Mouse (Mus musculus) forebrain, embryonic 14.5 days (tissue): Measurements from ENCODE around the gene Clstn3. TPM values are rescaled to one million over a fixed set of nuclear protein-coding genes. Genes with fewer than 3 reads are reported as not detected.
"Not testable (repeated sequence)": the region's sequence is repeated elsewhere in the genome, so short reads cannot be mapped to it uniquely, and the experiment has no call there.

ENCODE experiments used
- ATAC-seq: fragments of 200-750 bp; cut with Nextera tagmentation; 2 replicates; pipeline ENCODE4 v1.8.0; 2017; ENCODE audit warnings: mild to moderate bottlenecking, moderate library complexity
- DNase-seq: peaks from one replicate; pipeline ENCODE4 v3.0.0-alpha.2; 2015; ENCODE audit warnings: low spot score
- H3K27ac ChIP-seq: fragments of 300-500 bp; sonication (generic); 2 replicates; pipeline ENCODE4 v1.5.1; 2014; ENCODE audit warnings: low read depth, mild to moderate bottlenecking, control low read depth, low read length, moderate library complexity
- H3K27me3 ChIP-seq: fragments of 300-500 bp; sonication (generic); replicated peaks from 2 replicates; pipeline ENCODE4 v1.6.1; 2014; ENCODE audit warnings: low read length, control low read depth, mixed read lengths; ENCODE audit not compliant: control insufficient read depth, insufficient read depth
- H3K36me3 ChIP-seq: fragments of 300-500 bp; sonication (generic); 2 replicates; pipeline ENCODE4 v1.6.1; 2014; ENCODE audit warnings: low read length, control low read depth; ENCODE audit not compliant: control insufficient read depth, insufficient read depth
- H3K4me1 ChIP-seq: fragments of 300-500 bp; sonication (generic); 2 replicates; pipeline ENCODE4 v1.6.1; 2014; ENCODE audit warnings: antibody characterized with exemption, low read length, control low read depth; ENCODE audit not compliant: control insufficient read depth, insufficient read depth
- H3K4me2 ChIP-seq: fragments of 300-500 bp; sonication (generic); 2 replicates; pipeline ENCODE4 v1.6.1; 2014; ENCODE audit warnings: mild to moderate bottlenecking, control low read depth, low read length
- H3K4me3 ChIP-seq: fragments of 300-500 bp; sonication (generic); 2 replicates; pipeline ENCODE4 v1.5.1; 2014; ENCODE audit warnings: low read depth, low read length, control low read depth
- H3K9ac ChIP-seq: fragments of 300-500 bp; sonication (generic); 2 replicates; pipeline ENCODE4 v1.6.1; 2014; ENCODE audit warnings: mild to moderate bottlenecking, low read length, control low read depth, moderate library complexity
- H3K9me3 ChIP-seq: fragments of 300-500 bp; sonication (generic); replicated peaks from 2 replicates; pipeline ENCODE4 v1.6.1; 2016; ENCODE audit warnings: low read length, control low read depth, mixed read lengths; ENCODE audit not compliant: control insufficient read depth
- WGBS: fragments of 180-500 bp; shearing (Covaris S2); extraction: QIAGEN DNeasy Blood & Tissue Kit; methylation state at CpG from one replicate; pipeline ENCODE4 v1.1.7; 2014; 5-methylcytosine and 5-hydroxymethylcytosine counted together
- polyA plus RNA-seq: library from polyadenylated mRNA; unstranded; fragments of >200 nt; fragmentation: Nextera tagmentation; extraction: Ambion mirVana; gene quantifications from 2 replicates; pipeline ENCODE4 v1.2.1, GENCODE M21; 2014

Clstn3 gene
- polyA plus RNA-seq, 1 experiment from 2014 or later, result 34.1 TPM

DNA sequence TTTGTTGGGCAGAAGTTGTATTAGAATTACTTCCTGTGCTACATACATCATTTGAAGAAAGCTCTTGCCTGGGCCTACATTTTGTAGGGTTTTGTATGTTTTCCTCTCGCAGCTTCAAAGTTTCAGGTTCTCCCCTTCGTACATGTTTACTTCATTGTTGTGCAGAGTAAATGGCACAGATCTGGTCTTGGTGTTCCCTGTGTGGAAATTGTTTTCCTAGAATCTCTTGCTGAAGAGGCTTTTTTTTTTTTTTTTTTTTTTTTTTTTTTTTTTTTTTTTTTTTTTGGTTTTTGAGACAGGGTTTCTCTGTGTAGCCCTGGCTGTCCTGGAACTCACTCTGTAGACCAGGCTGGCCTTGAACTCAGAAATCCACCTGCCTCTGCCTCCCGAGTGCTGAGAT, 69.6 kb downstream of the Clstn3 start:
- H3K4me2 ChIP-seq, H3K9me3 ChIP-seq, H3K27me3 ChIP-seq, DNase-seq, H3K9ac ChIP-seq, H3K4me1 ChIP-seq, H3K27ac ChIP-seq, ATAC-seq, H3K4me3 ChIP-seq: not testable (repeated sequence)
- H3K36me3 ChIP-seq, result peaks cover 40% of the 10 kb centered on the region
- WGBS, result 96% methylated on average over 3 of the region's 3 CpGs

Other genes with a start within 250 kb of the Clstn3 start
- not detected in 2 replicates for gene Vmn2r27, start 232.9 kb downstream of the Clstn3 start, polyA plus RNA-seq
- gene Cd163, start 160.1 kb downstream of the Clstn3 start, polyA plus RNA-seq, result 0.08 and 0.37 TPM in 2 replicates
- gene Pex5, start 49.7 kb downstream of the Clstn3 start, polyA plus RNA-seq, result 55.9 and 63.2 TPM in 2 replicates
- gene C1rl, start 28.3 kb upstream of the Clstn3 start, polyA plus RNA-seq, result 0.17 and 0.27 TPM in 2 replicates
- gene C1ra, start 47.6 kb upstream of the Clstn3 start, polyA plus RNA-seq, result 0.19 and 0.24 TPM in 2 replicates
- 0.39 and 0.70 TPM in 2 replicates for gene C1s1, start 77.6 kb upstream of the Clstn3 start, polyA plus RNA-seq
- not detected in 2 replicates for gene C1rb, start 105.5 kb upstream of the Clstn3 start, polyA plus RNA-seq
- 0.10 TPM in 1 of 2 replicates, not detected in the other for gene C1s2, start 171.3 kb upstream of the Clstn3 start, polyA plus RNA-seq
- 33.4 and 38.7 TPM in 2 replicates for gene Lpcat3, start 198.2 kb upstream of the Clstn3 start, polyA plus RNA-seq
- 166 and 186 TPM in 2 replicates for gene Emg1, start 247.4 kb upstream of the Clstn3 start, polyA plus RNA-seq
- 237 and 245 TPM in 2 replicates for gene Phb2, start 247.5 kb upstream of the Clstn3 start, polyA plus RNA-seq